Mouse (Mus musculus) mouse trophoblast stem cell (cell line): ENCODE data around the gene Gnat1.

Source experiments
- in situ Hi-C, 2 experiments: fragments of 300-500 bp; cut with MseI, MboI; formaldehyde crosslinking; loops; 2 replicates in 1 of 2; 3 replicates in 1 of 2; pipeline ENCODE4 v1.15.1; 2025

Gnat1 gene

DNA sequence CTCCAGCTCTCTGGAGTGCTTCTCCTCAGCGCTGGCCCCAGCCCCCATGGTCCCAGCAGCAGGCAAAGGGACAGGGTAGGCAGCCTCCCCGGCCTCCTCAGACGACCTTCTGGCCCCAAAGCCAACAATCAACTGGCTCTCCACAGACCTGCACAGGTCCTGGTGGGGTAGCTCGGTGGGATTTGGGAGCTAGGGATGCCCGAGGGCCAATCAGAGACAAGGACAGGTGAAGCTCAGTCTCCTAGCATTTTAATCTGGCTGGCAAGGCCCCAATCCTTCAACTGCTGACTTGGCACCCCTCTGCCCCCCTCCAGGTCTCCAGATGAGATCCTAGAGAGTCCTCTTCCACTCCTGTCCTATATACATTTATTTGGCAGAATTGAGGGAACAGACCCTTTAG is at the start of gene Gnat1:
Gnat1 (minus strand) TSS at position 212 of the 400 bp plus-strand sequence.
- in situ Hi-C loops, result loop anchor here in 1 of 2 experiments (5.0 kb wide), 1 partner anchor 37 kb away; no protein-coding TSS in a partner anchor

DNA sequence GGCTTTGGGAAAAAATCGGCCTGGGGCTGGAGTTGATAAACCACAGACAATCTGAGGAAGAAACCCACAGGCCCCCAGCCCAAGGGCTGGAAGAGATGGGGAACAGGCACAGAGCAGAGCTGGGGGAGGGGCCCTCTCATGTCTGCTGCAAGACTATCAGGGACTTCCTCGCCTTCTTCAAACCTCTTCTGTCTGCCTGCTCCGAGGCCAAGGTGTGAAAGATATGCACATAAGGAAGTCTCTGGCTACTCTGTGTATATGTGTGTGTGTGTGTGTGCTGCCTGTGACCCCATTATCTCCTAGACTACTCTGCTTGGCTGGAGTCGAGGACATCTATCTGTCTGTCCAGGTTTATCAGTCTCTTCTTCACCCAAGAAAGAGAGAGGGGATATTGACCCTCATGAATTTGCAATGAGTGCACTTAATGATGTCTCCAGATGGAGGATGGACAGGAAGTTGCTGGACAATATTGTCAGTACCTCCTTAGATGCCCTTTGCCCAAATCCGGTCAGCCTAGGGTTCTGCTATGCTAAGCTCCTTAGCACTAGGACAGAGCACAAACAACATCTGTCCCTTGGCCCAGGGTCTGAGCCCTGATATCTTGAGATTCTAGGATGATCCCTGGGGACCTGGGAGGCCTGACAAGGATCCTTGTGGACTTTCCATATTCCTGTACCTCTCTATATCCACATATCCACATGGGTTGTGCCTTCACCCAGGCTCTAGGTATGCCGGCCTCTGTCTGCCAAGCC is 49.6 kb upstream of the Gnat1 start:
- in situ Hi-C loops, result no loop called here

DNA sequence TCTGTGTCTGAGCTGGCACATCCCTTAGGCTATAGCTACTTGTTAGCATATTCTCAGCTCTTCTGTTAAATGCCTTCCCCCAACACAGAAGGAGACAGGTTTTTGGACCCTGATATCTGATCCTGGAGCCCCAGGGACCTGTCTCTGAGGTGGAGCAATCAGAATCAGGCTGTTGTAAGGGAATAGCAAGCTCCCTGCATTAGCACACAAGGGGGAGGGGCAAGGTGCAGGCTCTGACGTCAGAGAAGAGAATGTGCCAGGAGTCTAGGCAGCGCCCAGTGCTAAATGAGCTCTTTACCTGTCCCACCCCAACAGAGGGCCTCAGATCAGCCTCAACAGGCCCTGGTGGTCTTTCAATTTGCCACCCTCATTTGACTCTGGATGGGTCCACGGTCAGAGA is 47.5 kb upstream of the Gnat1 start:
- in situ Hi-C loops, result no loop called here

DNA sequence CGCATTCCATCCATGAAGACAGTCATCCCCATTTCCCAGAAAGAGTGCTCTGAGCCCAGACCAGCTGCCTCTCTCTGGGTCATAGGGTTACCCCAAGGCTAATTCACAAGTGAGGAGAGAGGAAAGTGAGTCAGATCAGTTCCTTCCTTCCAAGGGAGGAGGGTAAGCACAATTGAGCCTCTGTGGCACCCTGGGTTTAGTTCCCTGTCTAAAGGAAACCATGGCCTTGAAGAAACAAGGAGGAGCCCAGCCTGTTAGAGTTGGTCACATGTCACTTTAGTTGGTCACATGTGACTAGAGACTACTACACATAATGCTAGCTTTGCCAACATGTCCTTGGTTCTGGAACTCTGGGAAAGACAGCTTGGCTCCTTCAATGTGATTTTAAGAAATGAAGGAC is 45.3 kb upstream of the Gnat1 start:
- in situ Hi-C loops, result no loop called here

DNA sequence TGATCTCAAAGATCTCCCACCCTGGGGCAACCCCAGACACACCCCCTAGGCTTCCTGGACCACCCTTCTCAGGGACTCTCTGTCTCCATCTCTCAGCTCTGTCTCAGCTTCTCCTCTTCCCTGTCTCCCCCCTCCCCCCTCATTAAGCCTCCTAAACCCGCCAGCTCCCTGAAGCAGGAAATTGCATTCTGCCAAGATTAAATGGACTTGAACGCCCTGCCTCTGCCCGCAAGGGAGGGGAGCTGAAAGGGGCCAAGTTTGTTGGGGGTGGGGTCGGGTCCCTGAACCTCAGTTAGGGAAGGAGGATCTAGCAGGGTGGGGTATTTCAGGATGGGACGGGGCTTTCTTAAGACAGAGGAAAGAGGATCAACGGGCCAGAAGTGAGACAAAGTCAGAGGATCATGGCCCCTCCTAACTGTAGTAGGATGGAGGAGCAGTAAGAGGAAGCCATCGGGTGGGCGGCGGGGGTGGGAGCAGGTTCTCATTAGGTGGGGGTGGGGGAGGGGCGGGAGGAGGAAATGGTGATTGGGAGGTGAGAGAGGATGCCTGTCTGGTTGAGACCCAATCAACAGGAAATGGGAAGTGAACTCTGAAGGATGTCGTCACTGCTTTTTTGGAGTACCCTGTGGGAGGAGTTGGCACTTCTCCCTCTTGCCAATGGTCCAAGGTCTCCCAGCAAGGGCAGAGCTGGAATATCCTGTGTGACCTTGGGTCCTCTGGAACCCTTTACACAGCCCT is 44.5 kb upstream of the Gnat1 start:
- in situ Hi-C loops, result no loop called here

DNA sequence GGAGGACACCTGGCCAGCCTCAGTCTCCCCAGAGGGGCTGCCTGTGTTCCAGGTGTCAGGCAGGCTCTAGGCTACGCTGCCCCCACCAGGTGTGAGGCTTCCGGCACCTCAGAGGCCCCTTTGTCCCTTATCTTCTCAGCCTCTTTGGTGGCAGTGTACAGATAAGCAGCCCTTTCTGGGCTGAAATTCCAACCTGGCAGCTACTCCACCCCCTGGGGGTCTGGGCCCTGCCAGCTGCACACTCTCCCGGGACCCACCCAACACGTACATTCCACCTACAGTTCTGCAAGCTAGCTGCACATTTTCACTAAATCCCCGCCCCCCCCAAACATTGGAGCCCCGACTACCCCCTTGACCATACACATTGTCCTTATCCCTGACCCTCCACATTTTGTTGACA is 43.8 kb upstream of the Gnat1 start:
- in situ Hi-C loops, result no loop called here

DNA sequence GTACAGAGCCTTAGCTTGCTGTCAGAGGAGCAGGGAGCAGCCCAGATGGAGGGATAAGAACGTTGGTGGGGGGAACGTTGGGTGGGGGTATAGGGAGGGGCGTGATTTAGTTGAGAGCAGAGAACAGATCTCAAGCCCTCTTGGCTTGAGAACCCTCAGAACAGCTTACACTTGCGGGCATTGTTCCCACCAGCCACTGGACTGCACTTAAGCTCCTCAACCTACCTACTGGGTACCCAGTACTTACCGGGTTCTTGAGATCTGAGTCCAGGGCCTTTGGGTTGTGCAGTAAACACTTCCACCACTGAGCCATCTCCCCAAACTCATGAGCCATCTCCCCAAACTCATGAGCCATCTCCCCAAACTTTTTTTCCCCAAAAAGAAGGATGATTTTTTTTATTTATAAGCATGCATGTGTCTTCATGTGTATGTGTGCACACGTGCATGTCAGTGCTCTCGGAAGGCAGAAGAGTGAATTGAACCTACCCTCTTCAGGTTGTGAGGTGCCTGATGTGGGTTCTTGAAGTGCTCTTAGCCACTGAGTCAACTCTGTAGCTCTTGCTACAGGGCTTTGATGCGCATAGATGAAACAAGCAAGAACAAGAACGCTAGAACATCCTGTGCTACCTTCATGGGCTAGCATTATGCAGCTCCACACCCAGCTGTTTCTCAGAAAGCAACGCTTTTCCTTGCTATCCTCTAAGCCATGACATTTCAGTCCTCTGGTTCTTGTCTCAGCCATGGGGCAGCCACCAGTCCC is 39.4 kb upstream of the Gnat1 start:
- in situ Hi-C loops, result no loop called here

DNA sequence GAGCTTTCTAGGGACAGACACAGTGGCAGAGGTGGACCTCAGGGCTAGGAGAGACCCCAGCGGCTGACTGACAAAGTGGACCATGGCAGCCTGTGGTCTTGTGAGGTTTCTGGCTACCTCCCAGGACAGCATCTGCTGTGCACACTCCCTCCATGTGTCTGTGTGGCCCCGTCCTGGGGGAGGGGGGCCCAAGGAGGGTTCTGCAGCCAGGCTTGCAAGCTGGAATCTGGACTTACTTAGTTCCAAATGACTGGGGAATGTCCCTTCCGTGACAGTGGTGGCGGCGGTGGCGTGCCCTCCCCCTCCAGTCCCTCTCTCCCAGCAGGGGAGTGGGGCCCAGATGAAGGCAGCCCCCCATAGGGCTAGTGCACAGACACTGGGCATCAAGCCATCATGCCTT is 37.4 kb upstream of the Gnat1 start:
- in situ Hi-C loops, result no loop called here

DNA sequence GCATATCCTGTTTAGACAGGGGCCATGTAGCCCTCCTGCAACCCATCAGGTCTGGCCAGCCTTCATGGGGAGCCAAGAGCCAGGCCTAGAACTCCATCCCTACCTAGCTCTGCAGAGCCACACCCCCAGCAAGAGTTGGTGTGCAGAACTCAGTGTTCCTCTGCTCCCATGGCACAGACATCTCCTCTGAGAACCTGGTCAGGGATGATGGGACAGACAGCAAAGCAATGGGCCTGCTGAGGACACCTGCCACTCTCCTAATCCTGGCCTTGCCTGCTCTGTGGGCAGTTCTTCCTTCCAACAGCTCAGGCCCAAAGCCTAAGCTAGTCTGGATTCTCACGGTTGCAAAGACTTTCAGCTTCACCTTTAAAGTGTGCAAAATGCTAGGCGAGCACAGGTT is 36.1 kb upstream of the Gnat1 start:
- in situ Hi-C loops, result no loop called here

DNA sequence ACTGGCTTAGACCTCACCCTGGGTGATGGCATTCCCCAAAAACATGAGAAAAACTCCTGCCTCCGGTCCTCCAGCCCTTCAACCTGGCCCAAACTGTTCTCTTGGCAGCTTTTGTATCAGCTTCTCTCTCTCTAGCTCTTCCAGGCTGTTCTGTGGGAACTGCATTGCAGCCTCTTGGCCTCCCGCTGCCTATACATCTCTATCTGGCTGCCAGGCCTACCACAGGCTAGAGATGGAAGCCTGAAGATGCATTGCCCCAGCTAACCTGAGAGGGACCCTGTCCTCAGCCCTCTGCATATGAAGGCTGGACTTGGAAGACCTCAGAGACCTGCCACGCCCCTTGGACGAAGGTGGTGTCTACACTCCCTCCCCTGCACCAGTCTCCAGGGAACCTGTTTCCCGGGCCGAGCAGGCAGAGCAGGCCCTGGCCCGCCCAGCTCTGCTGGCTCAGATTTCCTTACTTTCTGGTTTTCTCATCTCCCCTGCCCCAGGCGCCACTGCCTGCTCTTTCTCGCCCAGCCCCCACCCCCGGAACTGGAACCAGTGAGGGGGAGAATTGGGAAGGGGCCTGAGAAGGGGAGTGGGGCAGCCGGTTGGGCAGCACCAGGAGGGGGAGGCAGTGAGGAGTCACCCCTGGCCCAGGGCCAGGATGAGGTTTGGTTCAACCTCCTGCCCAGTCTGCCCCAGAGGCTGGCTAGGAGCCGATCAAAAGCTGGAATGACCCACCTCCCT is 34.9 kb upstream of the Gnat1 start:
- in situ Hi-C loops, result no loop called here

DNA sequence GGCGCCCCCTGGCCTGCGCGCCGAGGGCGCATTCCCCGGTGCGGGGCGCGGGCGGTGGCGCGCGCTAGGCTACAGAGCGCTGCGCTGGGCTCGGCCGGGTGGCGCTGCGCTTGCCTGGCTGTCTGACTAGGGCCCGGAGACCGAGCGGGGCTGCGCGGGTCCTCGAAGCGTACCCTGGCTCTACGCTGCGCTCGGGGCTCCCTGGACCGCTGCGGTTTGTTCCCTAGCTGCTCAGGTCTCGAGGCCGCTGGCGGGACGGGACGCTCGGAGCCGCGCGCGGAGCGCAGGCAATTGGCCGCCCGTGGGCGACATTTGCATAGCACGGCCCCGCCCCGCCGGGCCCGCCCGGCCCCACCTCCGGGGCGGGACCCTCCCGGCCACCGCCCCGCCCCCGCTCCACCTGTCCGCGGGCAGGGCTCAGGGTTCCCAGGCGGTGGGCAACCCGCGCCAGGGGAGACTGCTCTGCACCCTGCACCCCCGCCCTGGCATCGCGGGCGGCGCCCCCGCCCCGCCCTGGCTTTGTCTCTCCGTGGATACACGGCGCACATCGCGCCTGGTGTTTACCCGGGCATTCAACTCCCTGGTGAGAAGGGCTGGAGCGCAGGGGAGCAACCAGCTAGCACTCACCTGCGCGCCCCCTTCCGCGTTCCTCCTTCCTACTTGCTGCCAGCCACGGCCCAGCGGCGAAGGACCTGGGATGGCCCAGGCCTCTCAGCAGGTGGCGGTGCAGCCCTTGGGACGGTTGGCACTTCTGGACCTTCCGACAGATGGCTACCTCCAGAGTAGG is 30.4 kb upstream of the Gnat1 start, which contains the start of gene Sema3f:
Sema3f (minus strand) TSS at position 779 of the 787 bp plus-strand sequence.
- in situ Hi-C loops, result no loop called here

DNA sequence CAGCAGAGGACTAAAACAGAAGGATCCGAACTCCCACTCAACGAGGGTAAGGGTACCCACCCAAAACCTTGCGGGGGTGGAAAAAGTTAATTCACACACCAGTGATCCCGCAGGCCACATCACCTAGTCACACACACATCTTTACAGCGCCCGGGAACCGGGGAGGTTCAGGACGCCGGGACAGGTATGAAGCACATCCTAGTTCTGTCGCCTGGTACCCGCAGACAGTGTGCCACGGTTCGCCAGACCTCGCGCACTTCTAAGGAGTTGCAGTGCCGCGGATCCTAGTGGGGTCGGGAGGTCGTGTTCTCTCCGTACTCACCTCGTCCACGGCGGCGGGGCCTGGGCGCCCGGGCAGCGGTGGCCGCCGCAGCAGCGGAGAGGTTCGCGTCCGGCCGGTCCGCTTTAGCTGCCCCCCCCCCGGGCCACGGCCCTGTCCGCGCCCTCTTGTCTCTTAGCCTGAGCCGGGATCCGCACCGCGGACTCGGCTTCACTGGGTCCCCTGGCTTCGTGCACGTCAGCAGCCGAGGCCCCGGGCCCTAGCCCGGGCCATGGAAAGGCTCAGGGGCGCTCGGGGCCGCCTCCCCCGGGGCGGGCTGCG is 29.7 kb upstream of the Gnat1 start:
- in situ Hi-C loops, result no loop called here

DNA sequence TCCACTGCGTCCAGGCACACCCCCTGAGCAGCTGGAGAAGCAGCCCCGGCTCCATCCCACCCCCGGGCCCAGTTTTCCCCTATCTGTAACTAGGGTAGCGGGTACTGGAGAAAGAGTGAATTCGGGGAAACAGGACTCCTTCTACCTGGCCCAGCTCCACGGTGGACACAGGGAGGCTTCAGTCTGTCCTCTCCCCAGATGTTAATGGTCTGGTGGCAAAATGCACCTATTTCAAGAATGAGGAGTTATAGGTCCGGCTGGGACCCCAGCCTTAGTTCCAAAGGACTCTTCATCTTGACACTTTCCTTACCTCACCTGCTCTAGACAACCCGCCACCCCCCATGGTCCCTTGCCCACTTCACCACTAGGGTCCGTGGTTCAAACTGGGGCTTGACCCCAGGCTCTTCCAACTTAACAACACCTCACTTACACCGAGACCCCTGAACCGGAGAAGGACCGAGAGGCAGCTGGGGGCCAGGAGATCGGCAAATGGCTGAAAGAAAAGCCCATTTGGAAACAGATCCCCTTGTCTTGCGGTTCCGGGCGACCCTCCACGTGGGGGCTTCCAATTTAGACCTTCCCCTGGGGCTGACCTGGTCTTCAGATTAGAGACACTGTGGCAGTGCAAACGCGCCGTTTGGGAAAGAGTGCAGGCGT is 29.1 kb upstream of the Gnat1 start:
- in situ Hi-C loops, result no loop called here

DNA sequence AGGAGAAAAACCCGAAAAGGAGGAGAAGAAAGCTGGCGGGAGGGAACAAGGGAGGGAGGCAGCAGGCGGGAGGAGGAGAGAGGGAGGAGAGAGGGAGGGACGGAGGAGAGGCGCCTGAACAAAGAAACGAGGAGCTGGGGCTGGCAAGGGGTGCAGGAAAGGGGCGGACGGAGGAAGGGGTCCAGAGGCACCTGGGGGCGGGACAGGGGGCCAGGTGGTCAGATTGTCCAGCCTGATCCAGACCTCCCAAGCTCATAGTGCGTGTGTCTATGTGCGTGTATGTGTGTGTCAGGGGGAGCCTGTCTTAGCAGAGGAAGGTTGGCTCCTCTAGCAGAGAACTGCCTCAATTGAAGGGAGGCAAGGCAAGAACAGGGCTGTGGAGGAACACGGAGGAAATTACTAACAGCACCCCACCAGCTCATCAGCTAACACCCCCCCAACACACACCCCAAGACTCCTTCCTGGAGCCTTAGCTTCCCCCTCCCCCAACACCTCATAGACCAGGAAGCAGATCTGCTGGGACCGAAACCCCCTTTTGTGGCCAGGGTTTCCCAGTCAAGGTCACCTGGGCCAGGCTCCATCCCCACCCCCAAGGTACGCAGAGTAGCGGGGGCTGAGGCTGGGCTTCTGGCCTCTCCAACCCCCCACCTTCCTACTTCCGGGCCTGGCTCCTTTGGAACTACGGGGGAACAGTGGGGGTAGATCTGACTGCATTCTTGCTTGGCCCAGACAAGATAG is 28.4 kb upstream of the Gnat1 start:
- in situ Hi-C loops, result no loop called here

DNA sequence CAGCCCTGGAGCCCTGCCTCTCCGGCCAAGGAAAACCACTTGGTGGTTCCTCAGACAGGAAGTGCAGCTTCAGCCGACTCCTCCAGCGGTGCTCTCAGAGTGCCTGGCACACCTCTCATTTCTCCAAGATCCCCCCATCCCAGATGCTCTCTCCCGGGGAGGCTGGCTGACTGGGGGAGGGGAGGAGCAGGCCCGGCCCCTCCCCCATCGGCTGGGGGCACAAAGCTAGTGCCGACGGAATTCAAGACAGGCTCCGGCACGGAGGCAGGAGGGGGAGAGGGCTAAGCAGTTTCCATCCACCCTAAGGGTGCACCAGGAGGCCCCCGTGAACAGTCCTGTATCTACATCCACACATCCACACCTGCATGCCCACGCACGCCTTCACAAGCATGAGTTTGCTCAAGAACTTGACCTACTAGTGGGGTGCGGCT is 27.3 kb upstream of the Gnat1 start:
- in situ Hi-C loops, result no loop called here

DNA sequence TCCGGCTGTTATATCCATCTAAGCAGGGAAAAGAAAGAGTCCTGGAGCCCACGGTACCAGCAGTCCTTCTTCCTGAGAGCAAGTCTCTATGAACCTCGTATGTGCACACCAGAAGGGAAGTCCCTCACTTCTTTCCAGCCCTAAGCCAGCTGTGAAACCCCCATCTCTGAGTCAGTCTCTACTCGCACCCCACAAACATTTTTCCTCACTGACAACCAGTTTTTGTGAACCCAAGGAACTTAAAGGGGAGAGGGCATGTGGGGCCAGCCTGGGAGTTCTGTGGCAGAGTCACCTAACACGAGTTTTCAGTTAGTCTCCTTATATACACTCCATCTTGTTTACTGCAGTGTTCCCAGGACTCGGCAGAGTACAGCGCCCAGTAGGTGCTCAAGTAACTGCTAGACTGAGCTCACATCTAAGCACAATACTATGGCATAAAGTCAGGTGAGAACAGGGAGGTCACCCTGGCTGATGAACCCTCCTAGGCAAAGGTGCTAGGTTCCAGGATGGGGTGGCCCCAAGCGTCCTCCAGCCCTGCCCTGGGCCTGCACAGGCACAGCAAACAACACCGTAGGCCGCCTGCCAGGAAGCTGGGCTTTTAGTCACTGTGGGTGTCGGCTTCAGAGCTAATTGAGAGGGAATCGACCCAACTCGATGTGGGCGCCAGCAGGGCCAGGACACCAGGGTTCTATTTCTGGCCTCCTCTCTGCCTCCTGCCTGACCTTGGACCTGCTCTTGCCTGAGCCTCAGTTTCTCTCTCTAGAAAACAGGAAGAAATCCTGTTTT is 24.0 kb upstream of the Gnat1 start:
- in situ Hi-C loops, result loop anchor here in 1 of 2 experiments (5.0 kb wide), 1 partner anchor 34 kb away; no protein-coding TSS in a partner anchor

DNA sequence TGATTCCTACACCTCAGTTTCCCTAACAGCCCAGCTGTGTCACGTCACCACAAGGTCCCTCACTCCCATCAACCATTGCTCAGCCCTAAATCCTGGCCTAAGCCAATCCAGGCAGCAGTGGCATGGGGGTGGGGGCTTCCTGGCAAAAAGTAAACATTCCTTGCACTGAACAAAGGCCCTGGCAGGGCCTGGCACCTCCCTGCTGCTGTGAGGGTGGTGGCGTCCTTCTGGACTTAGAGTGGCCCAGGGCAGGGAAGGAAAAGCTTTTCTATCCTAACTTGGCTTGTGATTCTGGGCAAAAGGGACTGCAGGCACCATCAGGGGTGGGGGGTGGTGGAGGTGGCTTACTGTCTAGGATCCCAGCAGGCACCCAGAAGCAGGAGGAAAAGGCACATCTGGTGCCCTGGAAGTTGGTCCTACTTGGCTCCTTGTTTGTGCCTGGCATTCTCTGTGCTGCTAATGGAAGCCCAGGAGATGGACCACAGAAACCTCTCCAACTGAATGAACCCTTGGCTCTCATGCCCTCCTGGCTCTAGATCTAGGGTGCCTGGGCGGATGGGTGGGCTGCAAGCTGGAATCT is 23.2 kb upstream of the Gnat1 start:
- in situ Hi-C loops, result loop anchor here in 1 of 2 experiments (5.0 kb wide), 1 partner anchor 35 kb away; no protein-coding TSS in a partner anchor

DNA sequence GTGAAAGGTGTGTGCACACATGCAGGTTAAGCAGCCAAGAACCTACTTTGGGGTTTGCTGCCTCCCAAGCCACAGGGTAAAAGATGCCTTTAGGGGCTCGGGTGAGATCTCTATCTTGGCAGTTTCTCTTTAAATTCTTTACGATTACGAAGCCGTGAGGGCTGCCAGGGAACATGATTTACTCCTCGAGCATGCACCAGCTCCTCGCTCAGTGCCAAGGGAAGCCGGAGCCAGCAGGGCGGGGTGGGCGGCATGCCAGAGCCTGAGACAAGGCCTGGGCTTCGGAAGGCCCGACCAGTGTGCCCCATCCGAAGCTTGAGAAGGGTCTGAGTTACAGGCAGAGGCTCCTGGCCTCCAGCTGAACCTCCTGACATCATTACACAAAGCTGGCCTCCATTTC is 22.1 kb upstream of the Gnat1 start:
- in situ Hi-C loops, result loop anchor here in 1 of 2 experiments (5.0 kb wide), 1 partner anchor 36 kb away; no protein-coding TSS in a partner anchor
